Mouse (Mus musculus) spleen, embryonic (tissue): Measurements from ENCODE around the gene D10Wsu102e.
"Not testable (repeated sequence)": the region's sequence is repeated elsewhere in the genome, so short reads cannot be mapped to it uniquely, and the experiment has no call there.

Experiments used
- CTCF ChIA-PET: fragments of 350-600 bp; sonication (Branson Sonifier 250); formaldehyde crosslinking; loops from one replicate; lab custom pipeline; 2022; lab: Charles Lee

The D10Wsu102e gene

GRCm38 (mm10) chr10:83383863-83384262 lies 23.8 kb downstream of the D10Wsu102e start:
- CTCF ChIA-PET: interaction anchor here (0.7 kb wide), 1 partner anchor 215 kb away, joined by 3 read pairs; no protein-coding TSS in a partner anchor

GRCm38 (mm10) chr10:83384456-83385215 lies 24.6 kb downstream of the D10Wsu102e start:
- CTCF ChIA-PET: no interaction called here

- CTCF ChIA-PET: no interaction called here
These were observed 25.4 kb downstream of the D10Wsu102e start for GRCm38 (mm10) chr10:83385330-83385910.

GRCm38 (mm10) chr10:83397336-83397735 lies 37.3 kb downstream of the D10Wsu102e start:
- CTCF ChIA-PET: no interaction called here

GRCm38 (mm10) chr10:83400896-83401295 lies 40.9 kb downstream of the D10Wsu102e start:
- CTCF ChIA-PET: not testable (repeated sequence)

GRCm38 (mm10) chr10:83405031-83405430 lies 45.0 kb downstream of the D10Wsu102e start:
- CTCF ChIA-PET: no interaction called here

GRCm38 (mm10) chr10:83405711-83406110 lies 45.7 kb downstream of the D10Wsu102e start:
- CTCF ChIA-PET: no interaction called here

GRCm38 (mm10) chr10:83407141-83407540 lies 47.1 kb downstream of the D10Wsu102e start:
- CTCF ChIA-PET: no interaction called here

GRCm38 (mm10) chr10:83418466-83418865 lies 58.4 kb downstream of the D10Wsu102e start:
- CTCF ChIA-PET: not testable (repeated sequence)

GRCm38 (mm10) chr10:83448582-83448981 lies 88.6 kb downstream of the D10Wsu102e start:
- CTCF ChIA-PET: no interaction called here

- CTCF ChIA-PET: no interaction called here
These were observed 97.5 kb downstream of the D10Wsu102e start for GRCm38 (mm10) chr10:83457531-83457930.

GRCm38 (mm10) chr10:83475226-83475625 lies 115.2 kb downstream of the D10Wsu102e start:
- CTCF ChIA-PET: no interaction called here

- CTCF ChIA-PET: no interaction called here
These were observed 117.3 kb downstream of the D10Wsu102e start for GRCm38 (mm10) chr10:83477286-83477685.

GRCm38 (mm10) chr10:83490506-83490905 lies 130.5 kb downstream of the D10Wsu102e start:
- CTCF ChIA-PET: no interaction called here

GRCm38 (mm10) chr10:83497321-83497720 lies 137.3 kb downstream of the D10Wsu102e start:
- CTCF ChIA-PET: no interaction called here

- CTCF ChIA-PET: no interaction called here
These were observed 149.1 kb downstream of the D10Wsu102e start for GRCm38 (mm10) chr10:83508962-83509660.

- CTCF ChIA-PET: no interaction called here
These were observed 151.3 kb downstream of the D10Wsu102e start for GRCm38 (mm10) chr10:83511304-83511703.

GRCm38 (mm10) chr10:83513736-83514135 lies 153.7 kb downstream of the D10Wsu102e start:
- CTCF ChIA-PET: no interaction called here

- CTCF ChIA-PET: interaction anchor here (0.7 kb wide), 1 partner anchor 199 kb away, joined by 3 read pairs; no protein-coding TSS in a partner anchor
These were observed 161.0 kb downstream of the D10Wsu102e start for GRCm38 (mm10) chr10:83520990-83521389.

- CTCF ChIA-PET: interaction anchor here (0.7 kb wide), 1 partner anchor 95 kb away, joined by 7 read pairs; no protein-coding TSS in a partner anchor
These were observed 164.2 kb downstream of the D10Wsu102e start for GRCm38 (mm10) chr10:83524238-83524637.

GRCm38 (mm10) chr10:83530384-83530967 lies 170.5 kb downstream of the D10Wsu102e start:
- CTCF ChIA-PET: no interaction called here
